Mouse (Mus musculus): ENCODE measurements around the gene Gabbr2.

DNA sequence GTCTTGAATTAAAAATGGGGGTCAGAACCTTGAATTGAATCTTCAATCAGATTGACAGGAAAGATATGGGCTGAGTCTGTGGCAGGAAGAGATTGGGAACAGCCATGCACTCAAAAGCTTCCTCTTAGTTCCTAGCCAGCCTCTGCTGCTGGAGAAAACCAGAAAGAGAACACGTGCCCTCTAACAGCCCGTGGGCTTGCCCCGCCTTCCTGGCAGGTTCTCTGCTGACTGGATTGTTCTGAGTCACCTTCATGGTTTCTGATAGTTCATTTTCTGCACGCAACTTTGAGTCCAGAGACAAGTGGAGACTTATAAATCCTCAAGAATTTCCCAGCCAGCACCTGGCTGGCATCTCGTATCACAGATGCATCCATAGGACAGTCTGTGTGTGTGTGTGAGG lies 123.5 kb downstream of the Gabbr2 start:
- TF ChIP-seq ELF1 (IDR thresholded peaks at IDR 0.05; ENCODE audit: low read depth, low read length) (no peak), POLR2A (IDR thresholded peaks at IDR 0.05; ENCODE audit: low read depth, low read length) (no peak), CTCF (conservative IDR thresholded peaks at IDR 0.05 in 1 of 2, IDR thresholded peaks at IDR 0.05 in 1 of 2; ENCODE audit: low read depth in 2 of 2, low read length in 2 of 2) (no peak), USF1 (IDR thresholded peaks at IDR 0.05; ENCODE audit: low read depth, low read length) (no peak), RAD21 (IDR thresholded peaks at IDR 0.05; ENCODE audit: low read depth, low read length) (no peak), MAFK (IDR thresholded peaks at IDR 0.05; ENCODE audit: insufficient replicate concordance, low read length) (no peak), JUN (IDR thresholded peaks at IDR 0.05; ENCODE audit: insufficient read depth, low read depth, low read length) (no peak), MAX (IDR thresholded peaks at IDR 0.05; ENCODE audit: low read length) (no peak), RCOR1 (conservative IDR thresholded peaks at IDR 0.05; ENCODE audit: low read depth, low read length) (no peak), E2F4 (IDR thresholded peaks at IDR 0.05; ENCODE audit: insufficient replicate concordance, low read depth, low read length) (no peak), SMC3 (IDR thresholded peaks at IDR 0.05; ENCODE audit: low read depth, low read length) (no peak)
